Mouse (Mus musculus): ENCODE results near the gene Cdh15. TPM values are rescaled to one million over a fixed set of nuclear protein-coding genes. Genes with fewer than 3 reads are reported as not detected.

Cdh15 gene
- total RNA-seq (2023): under 1 TPM in 1 of 2 experiments, not detected in 1; 0.11 TPM

GRCm38 (mm10) chr8:122847829-122848561, at the start of gene Cdh15:
Gene Cdh15 (plus strand): TSS chr8:122847966.

Other genes with a start within 250 kb of the Cdh15 start
- 10 to 100 TPM; 72.6 to 77.7 TPM for gene Galns, start 236.5 kb upstream of the Cdh15 start, total RNA-seq (2023)
- 10 to 100 TPM; 37.4 to 43.3 TPM for gene Trappc2l, start 236.3 kb upstream of the Cdh15 start, total RNA-seq (2023)
- gene Pabpn1l, start 225.2 kb upstream of the Cdh15 start, total RNA-seq (2023): not detected
- 10 to 100 TPM; 20.6 to 29.3 TPM for gene Cbfa2t3, start 148.9 kb upstream of the Cdh15 start, total RNA-seq (2023)
- 1 to 10 TPM; 7.3 to 7.9 TPM for gene Acsf3, start 72.5 kb upstream of the Cdh15 start, total RNA-seq (2023)
- 100 to 1,000 TPM; 133 to 155 TPM for gene Ankrd11, start 194.3 kb downstream of the Cdh15 start, total RNA-seq (2023)
- 10 to 100 TPM; 31.3 to 32.6 TPM for gene Spg7, start 215.0 kb downstream of the Cdh15 start, total RNA-seq (2023)